Mouse (Mus musculus): Measurements from ENCODE around the gene Prlhr.

Gene Prlhr

GRCm38 (mm10) chr19:60432347-60433129, 35.6 kb downstream of the Prlhr start:
- in situ Hi-C loops (cut with MboI, MseI), result no loop called here

GRCm38 (mm10) chr19:60417611-60418010, 50.5 kb downstream of the Prlhr start:
- in situ Hi-C loops (cut with MboI, MseI), result loop anchor here in 1 of 2 experiments (10.0 kb wide), 1 partner anchor 1553 kb away; no protein-coding TSS in a partner anchor
